Mouse (Mus musculus): ENCODE results near the gene Eid3. TPM values are rescaled to one million over a fixed set of nuclear protein-coding genes. Genes with fewer than 3 reads are reported as not detected.
A peak's percentile ranks its signal among the peaks of the same experiment; 100 is the strongest.

Eid3 gene
- total and polyA plus RNA-seq, 2 experiments = 0.50 to 2.3 TPM

- no peak for DNase-seq (ENCODE audit: extremely low read depth, low read depth, low spot score)
- Histone ChIP-seq H3K4me3 (ENCODE audit: insufficient read depth, low read depth, low read length) (no peak overlapping the region; the same call in 1 of the 2 replicates), H3K4me1 (ENCODE audit: control insufficient read depth, insufficient read depth, low read length) (peaks cover 12% of the 10 kb centered on the region), H3K79me2 (ENCODE audit: control insufficient read depth, insufficient read depth, low read length) (peaks cover 7% of the 10 kb centered on the region), H3K27ac (replicated peaks; ENCODE audit: insufficient read depth, low read depth, low read length) (peak overlapping the region; percentile 67), H3K9ac (ENCODE audit: low read depth, low read length) (peak overlapping the region; percentile 7; the same call in 1 of the 2 replicates), H3K36me3 (ENCODE audit: control insufficient read depth, insufficient read depth, low read length) (peaks cover 6% of the 10 kb centered on the region; the same call in 1 of the 2 replicates), H3K27me3 (ENCODE audit: control insufficient read depth, insufficient read depth, low read length) (no peaks in the 10 kb centered on the region)
- WGBS = 59% methylated on average over 10 of the region's 10 CpGs
- TF ChIP-seq POLR2A (IDR thresholded peaks at IDR 0.05; ENCODE audit: extremely low read depth, insufficient read depth, low read length) (no peak), CTCF (IDR thresholded peaks at IDR 0.05; ENCODE audit: low read depth, low read length) (no peak)
Measured at GRCm38 (mm10) chr10:82858032-82858680, 8.3 kb upstream of the Eid3 start.

DNA sequence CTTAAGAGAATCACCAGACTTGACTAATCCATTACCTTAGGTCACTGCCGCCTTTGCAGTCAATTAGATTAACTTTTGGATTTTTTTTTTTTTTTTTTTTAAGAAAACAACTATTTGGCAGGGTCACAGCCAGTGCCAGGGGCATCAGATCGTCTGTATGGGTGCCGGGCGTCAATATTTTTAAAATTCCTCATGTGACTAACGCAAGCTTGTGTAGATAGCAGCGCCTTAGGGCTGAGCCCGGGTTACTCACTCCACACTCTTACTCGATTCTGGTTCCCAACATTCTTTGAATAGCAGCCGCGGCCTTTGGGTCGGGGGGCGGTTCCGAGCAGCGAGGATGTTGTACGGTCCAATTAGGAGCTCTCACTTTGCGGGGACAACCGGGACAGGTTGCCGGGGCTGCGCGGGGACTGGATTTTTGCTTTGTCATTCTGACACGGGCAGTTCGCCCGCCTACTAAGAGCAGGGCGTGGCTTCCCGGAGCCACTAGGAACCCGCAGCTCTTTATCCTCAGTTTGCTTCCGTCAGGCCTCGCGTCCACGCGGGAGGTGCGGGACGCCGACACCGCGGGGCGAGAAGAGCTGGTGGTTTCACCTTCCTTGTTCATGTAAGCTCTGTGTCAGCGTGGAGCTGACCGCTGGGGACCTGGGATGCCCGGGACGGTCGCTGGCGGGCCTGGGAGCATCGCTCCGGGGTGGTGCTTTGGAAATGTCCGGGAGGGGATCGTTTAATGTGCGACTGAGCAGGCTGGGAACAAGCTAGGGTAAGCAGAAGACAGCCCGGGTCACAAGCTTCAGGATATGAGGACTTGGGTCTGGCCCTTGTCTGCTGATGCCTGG is 7.5 kb upstream of the Eid3 start:
- peak; percentile 91 for DNase-seq (ENCODE audit: extremely low read depth, low read depth, low spot score)
- TF ChIP-seq POLR2A (IDR thresholded peaks at IDR 0.05; ENCODE audit: extremely low read depth, insufficient read depth, low read length) (peak; percentile 97), CTCF (IDR thresholded peaks at IDR 0.05; ENCODE audit: low read depth, low read length) (no peak)
- under 1% methylated on average over 49 of the region's 49 CpGs for WGBS

DNA sequence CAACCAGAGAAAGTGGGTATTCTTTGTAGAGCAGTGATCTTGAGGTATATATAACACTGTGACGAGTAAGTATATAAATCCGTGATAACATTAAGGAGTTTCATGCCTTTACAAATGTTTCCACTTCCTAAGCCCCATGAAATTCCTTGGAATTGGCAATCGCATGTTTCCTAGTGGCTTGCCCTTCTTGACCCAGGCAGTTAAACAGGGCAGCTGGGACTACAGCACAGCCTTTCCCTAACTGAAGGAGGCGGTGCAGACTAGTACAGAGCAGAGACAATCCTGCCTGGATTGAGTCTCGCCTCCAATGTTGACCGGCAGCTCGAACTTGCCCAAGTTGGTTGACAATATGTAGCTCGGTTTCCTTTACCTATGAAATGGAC is 6.9 kb upstream of the Eid3 start:
- peak; percentile 78 for DNase-seq (ENCODE audit: extremely low read depth, low read depth, low spot score)
- Histone ChIP-seq H3K27ac (replicated peaks; ENCODE audit: insufficient read depth, low read depth, low read length) (peak overlapping the region; percentile 96), H3K4me1 (ENCODE audit: control insufficient read depth, insufficient read depth, low read length) (peaks cover 12% of the 10 kb centered on the region), H3K27me3 (ENCODE audit: control insufficient read depth, insufficient read depth, low read length) (no peaks in the 10 kb centered on the region), H3K79me2 (ENCODE audit: control insufficient read depth, insufficient read depth, low read length) (peaks cover 15% of the 10 kb centered on the region), H3K9ac (ENCODE audit: low read depth, low read length) (peak overlapping the region; percentile 93), H3K36me3 (ENCODE audit: control insufficient read depth, insufficient read depth, low read length) (peaks cover 19% of the 10 kb centered on the region; the same call in 1 of the 2 replicates), H3K4me3 (ENCODE audit: insufficient read depth, low read depth, low read length) (peak overlapping the region; percentile 88)
- TF ChIP-seq CTCF (IDR thresholded peaks at IDR 0.05; ENCODE audit: low read depth, low read length) (peak; percentile 58), POLR2A (IDR thresholded peaks at IDR 0.05; ENCODE audit: extremely low read depth, insufficient read depth, low read length) (no peak)
- 1% methylated on average over 8 of the region's 8 CpGs for WGBS

More for the DNA sequence above, 7.5 kb upstream of the Eid3 start:
- peaks cover 14% of the 10 kb centered on the region for H3K79me2 ChIP-seq (ENCODE audit: control insufficient read depth, insufficient read depth, low read length)
- peaks cover 12% of the 10 kb centered on the region for H3K4me1 ChIP-seq (ENCODE audit: control insufficient read depth, insufficient read depth, low read length)
- peaks cover 13% of the 10 kb centered on the region; the same call in 1 of the 2 replicates for H3K36me3 ChIP-seq (ENCODE audit: control insufficient read depth, insufficient read depth, low read length)
- peak overlapping the region; percentile 96 for H3K27ac ChIP-seq (replicated peaks; ENCODE audit: insufficient read depth, low read depth, low read length)
- H3K4me3 ChIP-seq (ENCODE audit: insufficient read depth, low read depth, low read length) = peak overlapping the region; percentile 88
- no peaks in the 10 kb centered on the region for H3K27me3 ChIP-seq (ENCODE audit: control insufficient read depth, insufficient read depth, low read length)
- H3K9ac ChIP-seq (ENCODE audit: low read depth, low read length) = peak overlapping the region; percentile 93

DNA sequence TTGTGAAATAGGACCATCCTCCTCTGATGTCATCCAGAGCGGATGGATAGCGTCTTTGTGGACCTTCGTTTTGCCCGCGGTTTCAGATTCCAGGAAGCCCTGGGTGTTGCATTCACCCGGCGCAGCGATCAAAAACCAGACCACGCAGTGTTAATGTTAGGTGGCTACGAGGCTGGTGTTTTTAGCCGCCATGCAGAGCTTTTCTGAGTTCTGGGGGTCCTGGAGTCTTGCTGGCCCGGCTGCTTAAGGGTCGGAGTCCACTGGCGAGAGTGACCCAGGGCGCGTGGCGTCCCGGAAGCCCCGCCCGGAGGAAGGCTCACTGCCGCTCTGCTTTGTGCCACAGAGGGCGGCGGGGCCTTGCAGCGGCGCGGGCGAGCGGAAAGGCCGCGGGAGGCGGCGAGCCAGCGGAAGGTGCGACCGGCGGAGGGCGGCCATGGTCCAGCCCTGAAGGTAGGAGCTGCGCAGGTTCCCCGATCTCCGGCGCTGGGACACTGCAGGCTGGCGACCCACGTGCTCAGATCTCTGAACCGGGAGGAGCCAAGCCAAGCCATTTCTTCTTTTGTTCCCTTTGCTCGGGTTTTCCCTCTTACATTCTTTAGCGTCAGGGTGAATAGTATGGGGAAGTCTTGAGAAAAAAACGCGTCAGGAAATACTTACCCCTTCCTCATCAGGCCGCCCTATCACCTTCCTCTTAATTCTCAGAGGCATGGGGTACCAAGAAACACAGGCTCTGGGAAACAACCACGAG is 6.1 kb upstream of the Eid3 start:
- peak; percentile 78 for DNase-seq (ENCODE audit: extremely low read depth, low read depth, low spot score)
- H3K4me1 ChIP-seq (ENCODE audit: control insufficient read depth, insufficient read depth, low read length) = peaks cover 12% of the 10 kb centered on the region
- H3K9ac ChIP-seq (ENCODE audit: low read depth, low read length) = peak overlapping the region; percentile 86
- H3K4me3 ChIP-seq (ENCODE audit: insufficient read depth, low read depth, low read length) = peak overlapping the region; percentile 88
- peaks cover 18% of the 10 kb centered on the region for H3K79me2 ChIP-seq (ENCODE audit: control insufficient read depth, insufficient read depth, low read length)
- WGBS = under 1% methylated on average over 50 of the region's 50 CpGs
- no peak for TF ChIP-seq CTCF (IDR thresholded peaks at IDR 0.05; ENCODE audit: low read depth, low read length)
- TF ChIP-seq POLR2A (IDR thresholded peaks at IDR 0.05; ENCODE audit: extremely low read depth, insufficient read depth, low read length) = no peak
- peak overlapping the region; percentile 92 for H3K27ac ChIP-seq (replicated peaks; ENCODE audit: insufficient read depth, low read depth, low read length)
- no peaks in the 10 kb centered on the region for H3K27me3 ChIP-seq (ENCODE audit: control insufficient read depth, insufficient read depth, low read length)
- peaks cover 20% of the 10 kb centered on the region; the same call in 1 of the 2 replicates for H3K36me3 ChIP-seq (ENCODE audit: control insufficient read depth, insufficient read depth, low read length)

DNA sequence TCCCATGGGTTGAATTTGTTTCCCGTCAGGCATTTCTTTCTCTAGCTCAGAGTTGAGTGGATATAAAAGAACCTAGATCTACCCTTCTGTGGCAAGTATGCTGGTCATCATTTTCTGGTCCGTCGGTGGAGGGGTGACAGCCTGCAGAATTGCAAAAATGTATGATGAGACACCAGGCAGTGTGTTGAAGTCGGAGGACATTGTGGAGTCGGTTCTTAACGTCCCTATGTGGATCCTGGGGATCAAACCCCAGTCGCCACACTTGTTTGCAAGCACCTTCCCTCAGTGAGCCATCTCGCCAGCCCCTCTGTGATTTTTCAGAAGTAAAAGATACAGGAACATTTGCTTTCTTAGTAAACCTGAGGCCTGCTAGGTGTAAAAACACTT is 5.5 kb upstream of the Eid3 start:
- Histone ChIP-seq H3K27me3 (ENCODE audit: control insufficient read depth, insufficient read depth, low read length) (no peaks in the 10 kb centered on the region), H3K4me1 (ENCODE audit: control insufficient read depth, insufficient read depth, low read length) (peaks cover 12% of the 10 kb centered on the region), H3K36me3 (ENCODE audit: control insufficient read depth, insufficient read depth, low read length) (peaks cover 20% of the 10 kb centered on the region; the same call in 1 of the 2 replicates), H3K4me3 (ENCODE audit: insufficient read depth, low read depth, low read length) (peak overlapping the region; percentile 88), H3K79me2 (ENCODE audit: control insufficient read depth, insufficient read depth, low read length) (peaks cover 18% of the 10 kb centered on the region), H3K27ac (replicated peaks; ENCODE audit: insufficient read depth, low read depth, low read length) (peak overlapping the region; percentile 92), H3K9ac (ENCODE audit: low read depth, low read length) (peak overlapping the region; percentile 86)
- DNase-seq (ENCODE audit: extremely low read depth, low read depth, low spot score) = no peak
- TF ChIP-seq CTCF (IDR thresholded peaks at IDR 0.05; ENCODE audit: low read depth, low read length) (no peak), POLR2A (IDR thresholded peaks at IDR 0.05; ENCODE audit: extremely low read depth, insufficient read depth, low read length) (no peak)
- WGBS = 15% methylated on average over 8 of the region's 8 CpGs
